Mouse (Mus musculus) liver, postnatal 0 days (tissue): Measurements from ENCODE around the gene Senp3. TPM values are rescaled to one million over a fixed set of nuclear protein-coding genes. Genes with fewer than 3 reads are reported as not detected.
A peak's percentile ranks its signal among the peaks of the same experiment; 100 is the strongest.

ENCODE experiments used
- ATAC-seq: fragments of 200-750 bp; cut with Nextera tagmentation; 2 replicates; pipeline ENCODE4 v1.8.0; 2017; ENCODE audit warnings: mild to moderate bottlenecking, moderate library complexity
- DNase-seq: peaks from one replicate; pipeline ENCODE4 v3.0.0-alpha.2; 2016
- H3K27ac ChIP-seq: fragments of 300-500 bp; sonication (generic); 2 replicates; pipeline ENCODE4 v1.5.1; 2014; ENCODE audit warnings: antibody characterized with exemption, moderate library complexity, mild to moderate bottlenecking, low read depth
- H3K27me3 ChIP-seq: fragments of 300-500 bp; sonication (generic); 2 replicates; pipeline ENCODE4 v1.6.1; 2014; ENCODE audit warnings: low read length, control low read depth, mixed read lengths; ENCODE audit not compliant: insufficient read depth
- H3K36me3 ChIP-seq: fragments of 300-500 bp; sonication (generic); replicated peaks from 2 replicates; pipeline ENCODE4 v1.6.1; 2014; ENCODE audit warnings: mild to moderate bottlenecking, control low read depth, low read length, moderate library complexity, mixed read lengths; ENCODE audit not compliant: insufficient read depth
- H3K4me1 ChIP-seq: fragments of 300-500 bp; sonication (generic); 2 replicates; pipeline ENCODE4 v1.6.1; 2014; ENCODE audit warnings: antibody characterized with exemption, mild to moderate bottlenecking, control low read depth; ENCODE audit not compliant: insufficient read depth
- H3K4me2 ChIP-seq: fragments of 300-500 bp; sonication (generic); 2 replicates; pipeline ENCODE4 v1.6.1; 2014; ENCODE audit warnings: low read depth, mild to moderate bottlenecking, low read length, moderate library complexity, mixed read lengths
- H3K4me3 ChIP-seq: fragments of 300-500 bp; sonication (generic); 2 replicates; pipeline ENCODE4 v1.5.1; 2014; ENCODE audit warnings: low read depth, low read length
- H3K9ac ChIP-seq: fragments of 300-500 bp; sonication (generic); replicated peaks from 2 replicates; pipeline ENCODE4 v1.6.1; 2014; ENCODE audit warnings: mild to moderate bottlenecking, moderate library complexity
- H3K9me3 ChIP-seq: fragments of 300-500 bp; sonication (generic); 2 replicates; pipeline ENCODE4 v1.6.1; 2016; ENCODE audit warnings: mild to moderate bottlenecking, control low read depth, low read length, mixed read lengths
- CTCF ChIP-seq: sonication (generic); IDR thresholded peaks from 2 replicates; pipeline ENCODE4 v1.5.1; 2016; ENCODE audit warnings: antibody characterized with exemption, low read depth
- EP300 ChIP-seq: IDR thresholded peaks from 2 replicates; pipeline ENCODE4 v1.6.1; 2016; ENCODE audit warnings: antibody characterized with exemption, low read depth, mild to moderate bottlenecking
- WGBS: fragments of 180-500 bp; shearing (Covaris S2); extraction: QIAGEN DNeasy Blood & Tissue Kit; methylation state at CpG from one replicate; pipeline ENCODE4 v1.1.7; 2014; ENCODE audit not compliant: insufficient replicate concordance; 5-methylcytosine and 5-hydroxymethylcytosine counted together
- polyA plus RNA-seq: library from polyadenylated mRNA; unstranded; fragments of >200 nt; fragmentation: Nextera tagmentation; extraction: Ambion mirVana; gene quantifications from 2 replicates; pipeline ENCODE4 v1.2.1, GENCODE M21; 2015

Senp3 gene
- polyA plus RNA-seq, 1 experiment from 2014 or later: 14.5 TPM

DNA sequence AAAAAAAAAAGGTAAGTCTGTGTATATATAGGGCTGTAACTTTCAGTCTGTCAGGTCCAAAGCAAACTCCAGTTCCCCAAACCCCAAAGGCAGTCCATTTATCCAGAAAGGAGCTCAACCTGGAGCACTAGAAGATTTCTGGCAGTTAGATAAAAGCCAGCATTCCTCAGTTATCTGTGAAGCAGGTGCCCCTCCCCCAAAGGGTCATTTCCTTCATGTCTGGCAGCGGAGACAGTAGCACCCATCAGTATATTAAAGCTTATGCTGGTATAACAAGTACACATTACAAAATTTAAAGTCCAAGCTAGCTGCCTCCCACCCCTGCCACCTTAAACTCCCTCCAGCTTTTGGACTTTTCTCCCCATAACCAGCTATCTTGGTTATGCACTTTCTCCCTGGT is 17.7 kb upstream of the Senp3 start:
- Histone ChIP-seq H3K4me2 (no peak overlapping the region), H3K4me3 (no peak overlapping the region), H3K9me3 (no peaks in the 10 kb centered on the region), H3K36me3 (no peaks in the 10 kb centered on the region), H3K4me1 (peaks cover 10% of the 10 kb centered on the region), H3K27me3 (no peaks in the 10 kb centered on the region), H3K9ac (no peak overlapping the region), H3K27ac (no peak overlapping the region)
- ATAC-seq: no peak
- WGBS: 16% methylated on average over 1 of the region's 1 CpGs
- TF ChIP-seq EP300 (no peak), CTCF (no peak)
- no peak for DNase-seq

GRCm38 (mm10) chr11:69698574-69698973 is 16.7 kb upstream of the Senp3 start:
- ATAC-seq (no peak), DNase-seq (no peak)
- Histone ChIP-seq H3K9me3 (no peaks in the 10 kb centered on the region), H3K9ac (no peak overlapping the region), H3K27ac (no peak overlapping the region), H3K4me3 (no peak overlapping the region), H3K27me3 (no peaks in the 10 kb centered on the region), H3K4me1 (peaks cover 10% of the 10 kb centered on the region), H3K4me2 (no peak overlapping the region), H3K36me3 (no peaks in the 10 kb centered on the region)
- no peak for TF ChIP-seq EP300
- TF ChIP-seq CTCF: peak; percentile 46
- 66% methylated on average over 5 of the region's 5 CpGs for WGBS

DNA sequence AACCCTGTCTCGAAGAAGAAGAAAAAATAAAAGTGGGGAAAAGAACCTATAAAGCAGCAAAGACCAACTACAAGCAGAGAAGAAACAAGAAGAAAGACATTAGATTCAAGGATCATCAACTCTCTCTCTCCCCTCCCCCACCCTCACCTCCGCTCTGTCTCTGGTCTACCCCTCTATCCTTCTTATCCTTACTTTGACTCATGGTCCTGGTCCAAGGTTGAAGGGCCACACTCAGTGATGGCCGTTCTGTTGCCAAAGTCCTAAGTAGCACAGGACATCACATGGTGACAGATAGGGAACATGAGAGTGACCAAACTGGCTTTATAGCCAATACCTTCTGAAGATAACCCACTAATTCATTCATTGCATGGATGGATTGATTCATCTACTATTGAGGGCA is 15.5 kb upstream of the Senp3 start:
- H3K4me3 ChIP-seq: no peak overlapping the region
- WGBS: 72% methylated on average over 3 of the region's 3 CpGs
- no peaks in the 10 kb centered on the region for H3K27me3 ChIP-seq
- no peak overlapping the region for H3K4me2 ChIP-seq
- peaks cover 17% of the 10 kb centered on the region for H3K4me1 ChIP-seq
- no peak overlapping the region for H3K9ac ChIP-seq
- no peak overlapping the region for H3K27ac ChIP-seq
- H3K9me3 ChIP-seq: no peaks in the 10 kb centered on the region
- no peak for ATAC-seq
- no peaks in the 10 kb centered on the region for H3K36me3 ChIP-seq
- no peak for TF ChIP-seq CTCF
- TF ChIP-seq EP300: no peak
- no peak for DNase-seq

GRCm38 (mm10) chr11:69695361-69696181 is 13.7 kb upstream of the Senp3 start, which contains the start of the genes Tnfsf12 and Tnfsfm13:
Gene Tnfsf12, minus strand, starts transcription at chr11:69695849.
Gene Tnfsfm13, minus strand, starts transcription at chr11:69696098.
- TF ChIP-seq EP300 (no peak), CTCF (peak; percentile 19; the same call in 1 of the 2 replicates)
- peak; percentile 70 for ATAC-seq
- no peaks in the 10 kb centered on the region for H3K36me3 ChIP-seq
- peak; percentile 73 for DNase-seq
- H3K4me3 ChIP-seq: peak within 1 kb of the TSS; percentile 50
- H3K9me3 ChIP-seq: no peaks in the 10 kb centered on the region
- H3K9ac ChIP-seq: peak within 1 kb of the TSS; percentile 66
- H3K4me1 ChIP-seq: peaks cover 19% of the 10 kb centered on the region
- H3K4me2 ChIP-seq: peak within 1 kb of the TSS; percentile 70
- WGBS: 11% methylated on average over 25 of the region's 41 CpGs
- no peaks in the 10 kb centered on the region for H3K27me3 ChIP-seq
- H3K27ac ChIP-seq: peak within 1 kb of the TSS; percentile 73

- ATAC-seq (no peak), DNase-seq (no peak)
- peak overlapping the region; percentile 66; the same call in 1 of the 2 replicates for H3K9ac ChIP-seq
- WGBS: 42% methylated on average over 6 of the region's 6 CpGs
- no peaks in the 10 kb centered on the region for H3K9me3 ChIP-seq
- peak overlapping the region; percentile 70 for H3K4me2 ChIP-seq
- no peaks in the 10 kb centered on the region for H3K27me3 ChIP-seq
- TF ChIP-seq CTCF (no peak), EP300 (no peak)
- peak overlapping the region; percentile 73 for H3K27ac ChIP-seq
- H3K4me1 ChIP-seq: peaks cover 19% of the 10 kb centered on the region
- H3K4me3 ChIP-seq: peak overlapping the region; percentile 50
- no peaks in the 10 kb centered on the region for H3K36me3 ChIP-seq
These were observed 13.1 kb upstream of the Senp3 start for GRCm38 (mm10) chr11:69695046-69695360.

- Histone ChIP-seq H3K4me1 (peaks cover 19% of the 10 kb centered on the region), H3K9me3 (no peaks in the 10 kb centered on the region), H3K4me2 (no peak overlapping the region), H3K36me3 (no peaks in the 10 kb centered on the region), H3K9ac (0 out of 2 replicates have a peak overlapping the region, but pooled peaks have one; percentile 7), H3K4me3 (no peak overlapping the region), H3K27ac (peak overlapping the region; percentile 59), H3K27me3 (no peaks in the 10 kb centered on the region)
- ATAC-seq (no peak), DNase-seq (no peak)
- TF ChIP-seq CTCF: no peak
- 59% methylated on average over 11 of the region's 11 CpGs for WGBS
These were observed 11.6 kb upstream of the Senp3 start for GRCm38 (mm10) chr11:69693421-69693965.
